Mouse (Mus musculus) liver, embryonic 14.5 days (tissue): ENCODE results near the gene Ly6c2. TPM values are rescaled to one million over a fixed set of nuclear protein-coding genes. Genes with fewer than 3 reads are reported as not detected.
"Not testable (repeated sequence)": the region's sequence is repeated elsewhere in the genome, so short reads cannot be mapped to it uniquely, and the experiment has no call there.

ENCODE experiments used
- ATAC-seq: fragments of 200-750 bp; cut with Nextera tagmentation; 2 replicates; pipeline ENCODE4 v1.8.0; 2017; ENCODE audit warnings: moderate number of reproducible peaks, mild to moderate bottlenecking, moderate library complexity; ENCODE audit not compliant: insufficient read depth
- DNase-seq, 3 experiments: peaks; one replicate each; pipeline ENCODE4 v3.0.0-alpha.2; 2012 to 2013; ENCODE audit warnings: low read depth in 3 of 3, low spot score in 3 of 3
- H3K27ac ChIP-seq: fragments of 300-500 bp; sonication (generic); 2 replicates; pipeline ENCODE4 v1.5.1; 2014; ENCODE audit warnings: moderate library complexity, mild to moderate bottlenecking, control low read depth, inconsistent platforms
- H3K27me3 ChIP-seq: fragments of 300-500 bp; sonication (generic); 2 replicates; pipeline ENCODE4 v1.6.1; 2014; ENCODE audit warnings: mild to moderate bottlenecking, low read length, moderate library complexity; ENCODE audit not compliant: control insufficient read depth, insufficient read depth
- H3K36me3 ChIP-seq: fragments of 300-500 bp; sonication (generic); replicated peaks from 2 replicates; pipeline ENCODE4 v1.6.1; 2014; ENCODE audit warnings: low read depth; ENCODE audit not compliant: control insufficient read depth, insufficient read depth
- H3K4me1 ChIP-seq, 2 experiments: fragments of 200-500 bp in 1 of 2; fragments of 300-500 bp in 1 of 2; sonication (generic) in 1 of 2; replicated peaks; 2 replicates each; pipeline ENCODE4 v1.6.1; 2012 to 2014; ENCODE audit warnings: antibody characterized with exemption in 1 of 2, inconsistent platforms in 1 of 2, low read length in 1 of 2; ENCODE audit not compliant: control insufficient read depth in 2 of 2, insufficient read depth in 2 of 2
- H3K4me2 ChIP-seq: fragments of 300-500 bp; sonication (generic); 2 replicates; pipeline ENCODE4 v1.6.1; 2014; ENCODE audit warnings: low read depth, mild to moderate bottlenecking, control low read depth, moderate library complexity
- H3K4me3 ChIP-seq, 2 experiments: fragments of 200-500 bp in 1 of 2; fragments of 300-500 bp in 1 of 2; sonication (generic) in 1 of 2; 2 replicates each; pipeline ENCODE4 v1.5.1; 2012 to 2014; ENCODE audit warnings: low read depth in 2 of 2, low read length in 2 of 2, mild to moderate bottlenecking in 2 of 2, control low read depth in 1 of 2, inconsistent platforms in 1 of 2, moderate library complexity in 1 of 2; ENCODE audit not compliant: insufficient read depth in 1 of 2
- H3K9ac ChIP-seq: fragments of 300-500 bp; sonication (generic); replicated peaks from 2 replicates; pipeline ENCODE4 v1.6.1; 2014; ENCODE audit warnings: mild to moderate bottlenecking, control low read depth, moderate library complexity
- H3K9me3 ChIP-seq: fragments of 300-500 bp; sonication (generic); 2 replicates; pipeline ENCODE4 v1.6.1; 2016; ENCODE audit warnings: low read length, mixed read lengths; ENCODE audit not compliant: control insufficient read depth
- CTCF ChIP-seq: IDR thresholded peaks from 2 replicates; pipeline ENCODE4 v1.5.1; 2016; ENCODE audit warnings: antibody characterized with exemption, low read depth, control low read depth
- EP300 ChIP-seq: IDR thresholded peaks from 2 replicates; pipeline ENCODE4 v1.6.1; 2016; ENCODE audit warnings: antibody characterized with exemption, low read depth
- WGBS: fragments of 180-500 bp; shearing (Covaris S2); extraction: QIAGEN DNeasy Blood & Tissue Kit; methylation state at CpG from one replicate; pipeline ENCODE4 v1.1.7; 2014; ENCODE audit not compliant: insufficient replicate concordance; 5-methylcytosine and 5-hydroxymethylcytosine counted together
- polyA plus RNA-seq, 2 experiments: library from polyadenylated mRNA; depleted of rRNA in 1 of 2; stranded (reverse) in 1 of 2; unstranded in 1 of 2; fragments of >200 nt; fragmentation: Nextera tagmentation in 1 of 2; extraction: Ambion mirVana in 1 of 2; gene quantifications; 2 replicates each; pipeline versions ENCODE4 v1.2.1 to v1.2.3; 2012 to 2014

Gene Ly6c2
- polyA plus RNA-seq, 2 experiments: 23.6 to 43.1 TPM

DNA sequence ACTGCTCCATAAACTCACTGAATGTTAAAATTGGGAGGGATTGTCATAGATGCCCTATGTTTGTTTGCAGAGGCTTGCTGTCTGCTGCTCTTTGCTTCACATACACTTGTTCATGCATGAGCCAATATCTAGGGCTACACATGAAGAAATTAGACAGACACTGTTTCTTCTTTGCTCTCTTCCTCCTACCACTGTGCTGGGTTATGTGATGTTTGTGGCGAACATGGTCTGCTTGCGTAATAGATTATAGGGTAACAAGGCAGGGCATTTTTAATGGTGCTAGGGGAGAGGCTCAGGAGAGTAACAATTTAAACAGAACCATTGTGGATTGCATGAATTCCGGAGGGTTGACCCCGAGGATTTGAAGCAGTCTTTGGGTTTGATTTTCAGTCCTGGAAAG is 41.8 kb downstream of the Ly6c2 start:
- H3K4me2 ChIP-seq: no peak overlapping the region

DNA sequence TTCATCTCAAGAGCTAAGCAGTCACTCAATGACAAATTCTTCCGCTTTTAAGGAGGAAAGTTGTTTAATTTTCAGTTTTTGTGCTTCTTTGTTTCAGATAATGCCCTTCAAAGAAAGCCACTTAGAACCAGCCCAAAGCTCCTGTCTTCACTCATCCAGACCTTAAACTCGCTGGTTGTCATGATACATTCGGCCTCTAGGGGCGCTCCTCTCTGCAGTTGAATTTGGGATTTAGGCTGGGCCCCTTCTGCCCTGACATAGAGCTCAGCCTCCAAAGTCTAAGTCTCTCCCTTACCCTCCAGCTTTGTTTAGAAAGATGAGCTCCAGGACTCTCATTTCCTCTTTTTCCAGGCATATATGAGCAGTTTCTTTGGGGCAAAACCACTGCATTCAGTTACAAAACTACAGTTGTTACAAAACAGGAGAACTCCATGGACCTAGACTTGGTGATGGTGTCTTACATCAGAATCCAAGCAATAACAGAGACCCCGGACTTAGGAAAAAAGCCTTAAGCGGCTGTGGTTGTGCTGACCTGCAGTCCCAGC is 49.7 kb downstream of the Ly6c2 start:
- peak; percentile 77 for TF ChIP-seq CTCF
- not testable (repeated sequence) for H3K4me1 ChIP-seq, ATAC-seq, H3K9ac ChIP-seq, H3K4me2 ChIP-seq, H3K27me3 ChIP-seq, H3K9me3 ChIP-seq, H3K36me3 ChIP-seq, H3K4me3 ChIP-seq, H3K27ac ChIP-seq
- DNase-seq: peak; percentile 1 to 27 (median 19)
- WGBS: 19% methylated on average over 6 of the region's 6 CpGs

More for the DNA sequence above, 41.8 kb downstream of the Ly6c2 start:
- Histone ChIP-seq H3K4me1 (no peaks in the 10 kb centered on the region), H3K27ac (no peak overlapping the region), H3K9me3 (no peaks in the 10 kb centered on the region), H3K36me3 (no peaks in the 10 kb centered on the region), H3K4me3 (no peak overlapping the region), H3K27me3 (no peaks in the 10 kb centered on the region), H3K9ac (no peak overlapping the region)
- TF ChIP-seq EP300 (no peak), CTCF (no peak)
- ATAC-seq (no peak), DNase-seq (no peak)
- 54% methylated on average over 4 of the region's 4 CpGs for WGBS

DNA sequence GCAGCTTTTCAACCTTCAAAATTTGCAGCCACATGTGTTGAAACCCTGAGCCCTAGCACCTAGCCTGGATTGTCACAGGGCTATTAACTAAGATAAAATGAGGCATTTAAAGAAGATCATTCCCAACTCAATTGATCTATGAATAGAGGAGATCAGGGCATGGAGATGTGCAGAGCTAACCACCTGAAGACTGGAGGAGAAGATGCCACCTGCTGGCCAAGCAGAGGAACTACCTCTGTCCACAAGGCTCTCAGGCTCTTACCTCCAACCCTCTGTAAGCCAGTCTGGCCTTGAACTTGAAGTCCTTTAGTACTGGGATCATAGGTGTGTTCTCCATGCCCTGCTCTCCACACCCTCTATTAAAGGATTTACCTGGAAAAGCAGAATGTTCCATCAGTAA is 51.3 kb downstream of the Ly6c2 start:
- ATAC-seq (no peak), DNase-seq (peak in 1 of 3 experiments; percentile 3)
- Histone ChIP-seq H3K4me3 (no peak overlapping the region), H3K36me3 (no peaks in the 10 kb centered on the region), H3K27me3 (no peaks in the 10 kb centered on the region), H3K9me3 (no peaks in the 10 kb centered on the region), H3K4me2 (no peak overlapping the region), H3K4me1 (no peaks in the 10 kb centered on the region), H3K9ac (no peak overlapping the region), H3K27ac (no peak overlapping the region)
- TF ChIP-seq CTCF (peak; percentile 83), EP300 (no peak)

Other genes starting within 250 kb of the Ly6c2 start
- gene 2010109I03Rik, start 214.9 kb downstream of the Ly6c2 start, polyA plus RNA-seq (2012; rRNA removed): not detected in 2 replicates
- gene 2010109I03Rik, start 214.9 kb downstream of the Ly6c2 start, polyA plus RNA-seq (2014; fragmentation: Nextera tagmentation; extraction: Ambion mirVana): 0.03 TPM in 1 of 2 replicates, not detected in the other
- gene Ly6i, start 128.5 kb downstream of the Ly6c2 start, polyA plus RNA-seq (2012; rRNA removed): not detected in 2 replicates
- gene Ly6i, start 128.5 kb downstream of the Ly6c2 start, polyA plus RNA-seq (2014; fragmentation: Nextera tagmentation; extraction: Ambion mirVana): 0.24 TPM in 1 of 2 replicates, not detected in the other
- gene Ly6a, start 113.9 kb downstream of the Ly6c2 start, polyA plus RNA-seq (2012; rRNA removed): 1.6 and 1.7 TPM in 2 replicates
- gene Ly6a, start 113.9 kb downstream of the Ly6c2 start, polyA plus RNA-seq (2014; fragmentation: Nextera tagmentation; extraction: Ambion mirVana): 3.6 and 4.0 TPM in 2 replicates
- 0.11 and 0.17 TPM in 2 replicates for gene Ly6c1, start 63.1 kb downstream of the Ly6c2 start, polyA plus RNA-seq (2012; rRNA removed)
- gene Ly6c1, start 63.1 kb downstream of the Ly6c2 start, polyA plus RNA-seq (2014; fragmentation: Nextera tagmentation; extraction: Ambion mirVana): 0.28 TPM in 1 of 2 replicates, not detected in the other
- gene Ly6g, start 43.3 kb upstream of the Ly6c2 start, polyA plus RNA-seq (2012; rRNA removed): 0.30 and 0.51 TPM in 2 replicates
- 0.74 and 0.86 TPM in 2 replicates for gene Ly6g, start 43.3 kb upstream of the Ly6c2 start, polyA plus RNA-seq (2014; fragmentation: Nextera tagmentation; extraction: Ambion mirVana)
- 2.9 and 3.0 TPM in 2 replicates for gene BC025446, start 104.4 kb upstream of the Ly6c2 start, polyA plus RNA-seq (2012; rRNA removed)
- gene BC025446, start 104.4 kb upstream of the Ly6c2 start, polyA plus RNA-seq (2014; fragmentation: Nextera tagmentation; extraction: Ambion mirVana): 3.9 and 5.7 TPM in 2 replicates
- gene Ly6f, start 156.5 kb upstream of the Ly6c2 start, polyA plus RNA-seq (2012; rRNA removed): 0.05 TPM in 1 of 2 replicates, not detected in the other
- not detected in 2 replicates for gene Ly6f, start 156.5 kb upstream of the Ly6c2 start, polyA plus RNA-seq (2014; fragmentation: Nextera tagmentation; extraction: Ambion mirVana)